Mouse (Mus musculus): Measurements from ENCODE around the gene Ubtd2. TPM values are rescaled to one million over a fixed set of nuclear protein-coding genes. Genes with fewer than 3 reads are reported as not detected.

Ubtd2 gene
- polyA plus RNA-seq, 1 experiment = 25.9 TPM

DNA sequence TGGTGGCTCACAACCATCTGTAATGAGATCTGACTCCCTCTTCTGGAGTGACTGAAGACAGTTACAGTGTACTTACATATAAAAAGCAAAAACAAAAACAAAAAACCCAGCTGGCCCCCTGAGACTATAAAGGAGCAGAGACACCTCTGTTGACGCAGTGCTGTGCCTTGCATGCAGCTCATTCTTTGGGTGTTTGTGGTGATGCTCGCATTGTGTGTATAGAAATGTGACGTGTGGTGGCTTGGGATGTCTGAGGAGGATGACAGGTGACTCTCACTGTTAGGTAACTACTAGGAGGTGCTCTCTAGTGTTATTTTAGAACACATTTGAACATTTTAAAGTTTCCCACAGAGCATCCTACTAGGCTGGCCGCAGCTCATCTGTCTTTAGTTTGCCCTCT, 80.5 kb downstream of the Ubtd2 start:
- H3K36me3 ChIP-seq (ENCODE audit: control insufficient read depth, insufficient read depth, low read length, poor library complexity, severe bottlenecking) = no peaks in the 10 kb centered on the region
- H3K4me1 ChIP-seq (ENCODE audit: control insufficient read depth, insufficient read depth, low read length) = no peaks in the 10 kb centered on the region
- TF ChIP-seq CTCF (IDR thresholded peaks at IDR 0.05; ENCODE audit: low read depth, low read length) (no peak), EP300 (IDR thresholded peaks at IDR 0.05; ENCODE audit: insufficient read depth, low read depth, low read length) (no peak), POLR2A (IDR thresholded peaks at IDR 0.05; ENCODE audit: insufficient read depth, low read length) (no peak)
- H3K4me3 ChIP-seq (ENCODE audit: low read depth, low read length) = no peak overlapping the region
- H3K9ac ChIP-seq (ENCODE audit: low read depth, poor library complexity, severe bottlenecking) = no peak overlapping the region
- H3K27ac ChIP-seq (ENCODE audit: insufficient read depth, low read length) = no peak overlapping the region
- H3K9me3 ChIP-seq (replicated peaks; ENCODE audit: control insufficient read depth, insufficient read depth, low read length, poor library complexity, severe bottlenecking) = no peaks in the 10 kb centered on the region
- peaks cover 3% of the 10 kb centered on the region; the same call in 1 of the 2 replicates for H3K27me3 ChIP-seq (ENCODE audit: control insufficient read depth, insufficient read depth, low read length, poor library complexity, severe bottlenecking)

- Histone ChIP-seq H3K4me1 (ENCODE audit: control insufficient read depth, insufficient read depth, low read length) (no peaks in the 10 kb centered on the region), H3K4me3 (ENCODE audit: low read depth, low read length) (no peak overlapping the region), H3K27ac (ENCODE audit: insufficient read depth, low read length) (no peak overlapping the region), H3K27me3 (ENCODE audit: control insufficient read depth, insufficient read depth, low read length, poor library complexity, severe bottlenecking) (peaks cover 3% of the 10 kb centered on the region; the same call in 1 of the 2 replicates), H3K36me3 (ENCODE audit: control insufficient read depth, insufficient read depth, low read length, poor library complexity, severe bottlenecking) (no peaks in the 10 kb centered on the region), H3K9ac (ENCODE audit: low read depth, poor library complexity, severe bottlenecking) (no peak overlapping the region), H3K9me3 (replicated peaks; ENCODE audit: control insufficient read depth, insufficient read depth, low read length, poor library complexity, severe bottlenecking) (no peaks in the 10 kb centered on the region)
- no peak for TF ChIP-seq EP300 (IDR thresholded peaks at IDR 0.05; ENCODE audit: insufficient read depth, low read depth, low read length)
- TF ChIP-seq CTCF (IDR thresholded peaks at IDR 0.05; ENCODE audit: low read depth, low read length) = no peak
- TF ChIP-seq POLR2A (IDR thresholded peaks at IDR 0.05; ENCODE audit: insufficient read depth, low read length) = no peak
Measured at GRCm38 (mm10) chr11:32536954-32537353, 81.8 kb downstream of the Ubtd2 start.

GRCm38 (mm10) chr11:32538435-32538834, 83.3 kb downstream of the Ubtd2 start:
- no peaks in the 10 kb centered on the region for H3K9me3 ChIP-seq (replicated peaks; ENCODE audit: control insufficient read depth, insufficient read depth, low read length, poor library complexity, severe bottlenecking)
- H3K36me3 ChIP-seq (ENCODE audit: control insufficient read depth, insufficient read depth, low read length, poor library complexity, severe bottlenecking) = no peaks in the 10 kb centered on the region
- no peaks in the 10 kb centered on the region for H3K27me3 ChIP-seq (ENCODE audit: control insufficient read depth, insufficient read depth, low read length, poor library complexity, severe bottlenecking)
- no peak overlapping the region for H3K9ac ChIP-seq (ENCODE audit: low read depth, poor library complexity, severe bottlenecking)
- no peak overlapping the region for H3K27ac ChIP-seq (ENCODE audit: insufficient read depth, low read length)
- no peak overlapping the region for H3K4me3 ChIP-seq (ENCODE audit: low read depth, low read length)
- no peaks in the 10 kb centered on the region for H3K4me1 ChIP-seq (ENCODE audit: control insufficient read depth, insufficient read depth, low read length)
- TF ChIP-seq CTCF (IDR thresholded peaks at IDR 0.05; ENCODE audit: low read depth, low read length) = no peak
- TF ChIP-seq POLR2A (IDR thresholded peaks at IDR 0.05; ENCODE audit: insufficient read depth, low read length) = no peak
- no peak for TF ChIP-seq EP300 (IDR thresholded peaks at IDR 0.05; ENCODE audit: insufficient read depth, low read depth, low read length)

GRCm38 (mm10) chr11:32538846-32539245, 83.7 kb downstream of the Ubtd2 start:
- no peak for TF ChIP-seq CTCF (IDR thresholded peaks at IDR 0.05; ENCODE audit: low read depth, low read length)
- Histone ChIP-seq H3K9ac (ENCODE audit: low read depth, poor library complexity, severe bottlenecking) (no peak overlapping the region), H3K9me3 (replicated peaks; ENCODE audit: control insufficient read depth, insufficient read depth, low read length, poor library complexity, severe bottlenecking) (no peaks in the 10 kb centered on the region), H3K36me3 (ENCODE audit: control insufficient read depth, insufficient read depth, low read length, poor library complexity, severe bottlenecking) (no peaks in the 10 kb centered on the region), H3K4me1 (ENCODE audit: control insufficient read depth, insufficient read depth, low read length) (no peaks in the 10 kb centered on the region), H3K4me3 (ENCODE audit: low read depth, low read length) (no peak overlapping the region), H3K27me3 (ENCODE audit: control insufficient read depth, insufficient read depth, low read length, poor library complexity, severe bottlenecking) (no peaks in the 10 kb centered on the region), H3K27ac (ENCODE audit: insufficient read depth, low read length) (no peak overlapping the region)

DNA sequence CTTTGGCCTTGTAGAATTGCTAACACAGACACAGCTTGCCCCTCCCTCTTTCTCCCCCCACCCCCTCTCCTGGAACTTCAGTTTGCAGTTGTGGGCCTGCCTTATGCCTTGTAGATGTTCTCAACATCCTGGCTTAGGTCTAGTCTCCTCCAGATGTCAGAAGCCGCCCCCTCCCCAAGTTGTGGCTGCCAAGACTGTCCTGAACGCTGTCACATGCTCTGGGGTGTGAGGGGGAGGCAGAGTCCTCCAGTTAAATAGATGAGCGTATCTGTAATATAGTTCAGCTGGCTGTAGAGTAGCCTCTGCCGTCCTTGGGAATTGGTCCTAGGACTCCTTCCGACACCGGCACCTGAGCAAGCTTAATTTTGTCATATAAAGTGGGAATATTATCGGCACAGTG, 84.5 kb downstream of the Ubtd2 start:
- no peaks in the 10 kb centered on the region for H3K27me3 ChIP-seq (ENCODE audit: control insufficient read depth, insufficient read depth, low read length, poor library complexity, severe bottlenecking)
- H3K9ac ChIP-seq (ENCODE audit: low read depth, poor library complexity, severe bottlenecking) = no peak overlapping the region
- TF ChIP-seq POLR2A (IDR thresholded peaks at IDR 0.05; ENCODE audit: insufficient read depth, low read length) = no peak
- TF ChIP-seq CTCF (IDR thresholded peaks at IDR 0.05; ENCODE audit: low read depth, low read length) = no peak
- no peak for TF ChIP-seq EP300 (IDR thresholded peaks at IDR 0.05; ENCODE audit: insufficient read depth, low read depth, low read length)
- no peaks in the 10 kb centered on the region for H3K4me1 ChIP-seq (ENCODE audit: control insufficient read depth, insufficient read depth, low read length)
- no peak overlapping the region for H3K4me3 ChIP-seq (ENCODE audit: low read depth, low read length)
- H3K27ac ChIP-seq (ENCODE audit: insufficient read depth, low read length) = no peak overlapping the region
- H3K36me3 ChIP-seq (ENCODE audit: control insufficient read depth, insufficient read depth, low read length, poor library complexity, severe bottlenecking) = no peaks in the 10 kb centered on the region
- no peaks in the 10 kb centered on the region for H3K9me3 ChIP-seq (replicated peaks; ENCODE audit: control insufficient read depth, insufficient read depth, low read length, poor library complexity, severe bottlenecking)

DNA sequence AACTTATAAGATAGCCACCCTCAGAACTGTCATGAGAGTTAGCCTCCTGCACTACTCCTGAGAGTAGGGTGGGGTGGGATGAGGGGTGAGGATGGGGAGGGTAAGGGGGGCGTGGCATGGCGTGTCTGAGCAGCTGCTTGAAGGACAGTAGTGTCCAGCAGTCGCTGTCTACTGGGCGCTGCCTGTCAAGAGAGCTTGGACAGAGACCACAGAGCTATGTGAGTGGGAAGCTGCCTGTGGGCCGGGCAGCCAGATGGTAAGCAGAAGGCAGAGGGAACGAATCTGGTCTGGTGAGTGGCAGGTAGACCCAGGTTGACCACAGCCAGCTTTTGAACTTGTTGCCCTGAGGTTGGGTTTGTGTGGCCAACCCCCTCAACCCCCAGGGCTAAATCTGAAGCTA, 85.3 kb downstream of the Ubtd2 start:
- Histone ChIP-seq H3K4me1 (ENCODE audit: control insufficient read depth, insufficient read depth, low read length) (no peaks in the 10 kb centered on the region), H3K27ac (ENCODE audit: insufficient read depth, low read length) (no peak overlapping the region), H3K9ac (ENCODE audit: low read depth, poor library complexity, severe bottlenecking) (no peak overlapping the region), H3K36me3 (ENCODE audit: control insufficient read depth, insufficient read depth, low read length, poor library complexity, severe bottlenecking) (no peaks in the 10 kb centered on the region), H3K27me3 (ENCODE audit: control insufficient read depth, insufficient read depth, low read length, poor library complexity, severe bottlenecking) (no peaks in the 10 kb centered on the region), H3K9me3 (replicated peaks; ENCODE audit: control insufficient read depth, insufficient read depth, low read length, poor library complexity, severe bottlenecking) (no peaks in the 10 kb centered on the region), H3K4me3 (ENCODE audit: low read depth, low read length) (no peak overlapping the region)
- TF ChIP-seq POLR2A (IDR thresholded peaks at IDR 0.05; ENCODE audit: insufficient read depth, low read length) (no peak), CTCF (IDR thresholded peaks at IDR 0.05; ENCODE audit: low read depth, low read length) (no peak), EP300 (IDR thresholded peaks at IDR 0.05; ENCODE audit: insufficient read depth, low read depth, low read length) (no peak)

Measured in ES-Bruce4 (cell line).